Mouse (Mus musculus) embryonic facial prominence, embryonic 12.5 days (tissue): ENCODE measurements around the gene Tubgcp2. TPM values are rescaled to one million over a fixed set of nuclear protein-coding genes. Genes with fewer than 3 reads are reported as not detected.

Experiments
- ATAC-seq: fragments of 200-750 bp; cut with Nextera tagmentation; 2 replicates; pipeline ENCODE4 v1.8.0; 2017; ENCODE audit not compliant: insufficient number of reproducible peaks, insufficient read depth, low FRiP score, low TSS enrichment
- H3K27ac ChIP-seq: fragments of 300-500 bp; sonication (generic); 2 replicates; pipeline ENCODE4 v1.5.1; 2016; ENCODE audit warnings: mild to moderate bottlenecking
- H3K27me3 ChIP-seq: fragments of 300-500 bp; sonication (generic); 2 replicates; pipeline ENCODE4 v1.6.1; 2016; ENCODE audit warnings: mild to moderate bottlenecking, moderate library complexity
- H3K36me3 ChIP-seq: fragments of 300-500 bp; sonication (generic); 2 replicates; pipeline ENCODE4 v1.6.1; 2016; ENCODE audit warnings: mild to moderate bottlenecking
- H3K4me1 ChIP-seq: fragments of 300-500 bp; sonication (generic); 2 replicates; pipeline ENCODE4 v1.6.1; 2016
- H3K4me2 ChIP-seq: fragments of 300-500 bp; sonication (generic); replicated peaks from 2 replicates; pipeline ENCODE4 v1.6.1; 2016; ENCODE audit warnings: mild to moderate bottlenecking, moderate library complexity
- H3K4me3 ChIP-seq: fragments of 300-500 bp; sonication (generic); 2 replicates; pipeline ENCODE4 v1.5.1; 2016; ENCODE audit warnings: mild to moderate bottlenecking
- H3K9ac ChIP-seq: fragments of 300-500 bp; sonication (generic); 2 replicates; pipeline ENCODE4 v1.6.1; 2016; ENCODE audit warnings: mild to moderate bottlenecking, moderate library complexity
- H3K9me3 ChIP-seq: fragments of 300-500 bp; sonication (generic); 2 replicates; pipeline ENCODE4 v1.6.1; 2016; ENCODE audit warnings: mild to moderate bottlenecking, moderate library complexity
- WGBS: fragments of 180-500 bp; shearing (Covaris S2); methylation state at CpG from one replicate; pipeline ENCODE4 v1.1.7; 2016; 5-methylcytosine and 5-hydroxymethylcytosine counted together
- polyA plus RNA-seq: library from polyadenylated mRNA; unstranded; fragments of >200 nt; fragmentation: Nextera tagmentation; extraction: Ambion mirVana; gene quantifications from 2 replicates; pipeline ENCODE4 v1.2.1, GENCODE M21; 2016

Gene Tubgcp2
- polyA plus RNA-seq, 1 experiment from 2014 or later: 82.9 TPM

DNA sequence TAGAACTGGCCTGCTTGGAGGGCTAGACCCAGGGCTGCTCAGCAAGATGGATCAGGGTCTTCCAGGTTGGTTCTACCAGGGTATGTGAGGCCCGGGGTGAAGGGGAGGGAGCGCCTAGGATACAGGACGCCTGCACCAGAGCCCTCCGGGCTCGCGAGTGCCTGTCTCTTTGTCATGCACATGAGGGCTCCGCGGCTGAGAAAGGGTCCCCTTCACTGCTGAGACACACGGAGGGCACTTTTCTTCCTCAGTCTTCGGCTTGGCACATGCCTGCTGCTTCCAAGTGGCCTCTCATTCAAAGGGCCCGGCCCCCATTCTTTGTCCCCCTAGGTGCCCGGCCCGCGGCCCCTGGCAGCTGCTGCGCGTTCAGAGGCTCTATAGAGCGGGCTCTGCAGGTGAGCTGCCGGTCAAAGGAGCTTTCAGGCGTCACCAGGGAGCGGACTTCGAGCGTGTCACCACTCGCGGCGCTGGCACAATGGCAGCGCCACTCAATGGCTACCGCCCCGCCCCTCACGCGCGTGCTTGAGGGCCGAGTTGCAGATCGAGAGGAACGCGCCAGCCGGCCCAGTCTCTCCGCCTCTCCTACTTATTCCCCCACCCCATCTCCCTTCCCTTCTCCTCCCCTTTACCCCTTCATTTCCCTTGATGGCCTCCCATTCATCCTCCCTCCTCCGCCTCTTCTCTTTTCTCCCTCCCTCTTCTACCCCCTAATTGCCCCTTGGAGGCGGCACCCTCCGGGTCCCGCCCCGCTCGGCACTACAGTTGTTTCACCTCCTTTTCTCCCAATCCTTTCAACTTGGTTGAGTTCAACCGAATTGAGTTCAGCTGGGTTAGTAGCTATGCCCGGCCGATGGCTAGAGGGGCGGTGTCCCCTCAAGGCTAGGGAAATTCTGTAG, 24.7 kb upstream of the Tubgcp2 start:
- WGBS: under 1% methylated on average over 47 of the region's 47 CpGs
- H3K9me3 ChIP-seq: no peaks in the 10 kb centered on the region
- peak overlapping the region; percentile 83 for H3K4me2 ChIP-seq
- H3K4me1 ChIP-seq: no peaks in the 10 kb centered on the region
- peak overlapping the region; percentile 47; the same call in 1 of the 2 replicates for H3K9ac ChIP-seq
- no peaks in the 10 kb centered on the region for H3K36me3 ChIP-seq
- ATAC-seq: peak; percentile 48; the same call in 1 of the 2 replicates
- peak overlapping the region; percentile 39 for H3K4me3 ChIP-seq
- no peak overlapping the region for H3K27ac ChIP-seq
- peaks cover 83% of the 10 kb centered on the region for H3K27me3 ChIP-seq

DNA sequence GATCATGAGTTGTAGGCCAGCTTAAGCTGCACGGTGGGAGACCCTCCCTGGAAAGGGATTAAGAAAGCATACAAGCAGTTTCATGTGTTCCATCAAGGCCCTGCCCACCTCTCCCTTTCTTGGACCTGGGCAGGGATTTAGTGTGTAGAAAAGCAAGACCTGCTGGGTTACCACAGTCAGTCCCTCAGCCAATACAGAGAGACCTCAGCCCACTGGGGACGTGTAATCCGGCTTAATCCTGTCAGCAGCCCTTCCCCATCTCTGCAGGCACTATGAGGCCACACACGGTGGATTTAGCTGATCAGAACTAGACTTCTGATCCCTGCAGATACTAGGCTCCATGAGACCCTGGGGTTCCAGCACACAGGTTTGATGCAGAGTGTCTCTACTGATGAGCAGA, 23.1 kb upstream of the Tubgcp2 start:
- 20% methylated on average over 4 of the region's 4 CpGs for WGBS

DNA sequence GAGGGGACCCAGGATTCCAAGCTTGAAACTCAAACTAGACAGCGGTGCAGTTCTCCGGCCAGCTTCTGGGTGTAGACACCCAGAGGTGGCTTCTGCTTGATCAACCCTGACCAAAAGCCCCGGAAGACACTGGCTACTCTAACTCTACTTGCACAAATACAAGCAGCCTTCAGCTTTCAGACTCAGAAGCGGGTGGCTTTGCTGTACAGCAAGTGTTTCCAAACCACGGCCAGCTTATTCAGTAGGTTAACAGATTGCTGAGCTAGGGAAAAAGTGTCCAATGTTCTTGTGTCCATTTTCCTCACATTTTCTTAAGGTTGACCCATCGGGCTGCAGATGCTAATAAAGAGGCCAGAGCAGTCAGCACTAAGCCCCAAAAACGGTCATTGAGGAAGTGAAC, 22.1 kb upstream of the Tubgcp2 start:
- H3K27ac ChIP-seq: no peak overlapping the region
- no peaks in the 10 kb centered on the region for H3K36me3 ChIP-seq
- H3K9ac ChIP-seq: peak overlapping the region; percentile 65; the same call in 1 of the 2 replicates
- H3K4me1 ChIP-seq: no peaks in the 10 kb centered on the region
- peaks cover 80% of the 10 kb centered on the region for H3K27me3 ChIP-seq
- H3K9me3 ChIP-seq: no peaks in the 10 kb centered on the region
- peak overlapping the region; percentile 47 for H3K4me3 ChIP-seq
- WGBS: 21% methylated on average over 7 of the region's 7 CpGs
- no peak for ATAC-seq
- peak overlapping the region; percentile 93 for H3K4me2 ChIP-seq

More for the DNA sequence above, 23.1 kb upstream of the Tubgcp2 start:
- H3K36me3 ChIP-seq: no peaks in the 10 kb centered on the region
- H3K27ac ChIP-seq: no peak overlapping the region
- peaks cover 82% of the 10 kb centered on the region for H3K27me3 ChIP-seq
- H3K4me2 ChIP-seq: no peak overlapping the region
- H3K4me3 ChIP-seq: no peak overlapping the region
- no peaks in the 10 kb centered on the region for H3K9me3 ChIP-seq
- no peaks in the 10 kb centered on the region for H3K4me1 ChIP-seq
- H3K9ac ChIP-seq: no peak overlapping the region
- ATAC-seq: no peak

DNA sequence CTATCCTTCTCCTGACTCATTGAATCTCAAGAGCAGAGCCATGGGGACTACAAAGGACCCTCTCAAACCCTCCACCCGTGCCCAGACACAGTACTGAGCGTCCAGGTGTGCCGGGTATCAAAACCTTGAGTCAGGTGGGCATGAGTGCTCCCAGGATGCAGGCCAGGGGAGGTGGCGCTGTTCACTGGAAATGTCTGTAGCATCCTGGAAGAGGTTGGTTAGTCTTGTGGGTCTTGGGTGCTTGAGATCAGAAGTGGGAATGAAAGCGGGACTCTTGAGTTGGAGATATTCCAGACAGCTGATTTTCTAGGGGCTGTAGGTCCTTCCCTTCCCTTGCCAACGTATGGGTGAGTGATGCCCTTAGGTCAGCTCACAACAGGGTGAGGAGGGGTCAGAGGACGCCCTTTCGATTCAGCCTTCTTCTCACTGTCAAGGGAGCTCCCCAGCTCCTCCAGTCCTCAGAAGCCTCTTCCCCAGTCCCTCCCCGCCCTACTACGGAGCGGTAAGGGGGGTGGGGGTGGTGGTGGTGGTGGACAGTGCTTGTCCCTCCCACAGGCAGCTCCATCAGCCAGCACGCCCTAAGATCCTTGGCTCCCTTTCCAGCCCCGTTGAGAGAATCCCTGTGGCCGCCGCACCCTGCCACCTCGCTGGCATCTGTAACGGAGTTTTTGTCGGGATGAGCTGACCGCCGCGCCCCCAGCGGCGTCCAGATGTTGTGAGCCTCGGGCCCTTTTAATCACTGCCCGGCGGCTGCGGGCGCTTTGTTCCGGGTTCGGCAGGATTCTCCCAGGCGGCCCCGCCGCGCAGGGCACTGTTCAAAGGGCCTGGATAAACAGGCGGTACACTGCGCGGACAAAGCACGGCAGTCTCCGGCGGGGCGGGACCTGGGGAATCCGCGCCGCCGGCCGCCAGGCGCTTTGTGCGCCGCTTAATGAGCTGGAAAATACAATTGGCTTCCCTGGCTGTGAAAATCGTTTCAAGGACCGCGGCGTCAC, 21.2 kb upstream of the Tubgcp2 start:
- Histone ChIP-seq H3K9me3 (no peaks in the 10 kb centered on the region), H3K27me3 (peaks cover 78% of the 10 kb centered on the region), H3K9ac (peak overlapping the region; percentile 65), H3K36me3 (no peaks in the 10 kb centered on the region), H3K27ac (peak overlapping the region; percentile 60), H3K4me1 (no peaks in the 10 kb centered on the region), H3K4me2 (peak overlapping the region; percentile 93), H3K4me3 (peak overlapping the region; percentile 47)
- WGBS: 3% methylated on average over 53 of the region's 53 CpGs
- ATAC-seq: no peak

DNA sequence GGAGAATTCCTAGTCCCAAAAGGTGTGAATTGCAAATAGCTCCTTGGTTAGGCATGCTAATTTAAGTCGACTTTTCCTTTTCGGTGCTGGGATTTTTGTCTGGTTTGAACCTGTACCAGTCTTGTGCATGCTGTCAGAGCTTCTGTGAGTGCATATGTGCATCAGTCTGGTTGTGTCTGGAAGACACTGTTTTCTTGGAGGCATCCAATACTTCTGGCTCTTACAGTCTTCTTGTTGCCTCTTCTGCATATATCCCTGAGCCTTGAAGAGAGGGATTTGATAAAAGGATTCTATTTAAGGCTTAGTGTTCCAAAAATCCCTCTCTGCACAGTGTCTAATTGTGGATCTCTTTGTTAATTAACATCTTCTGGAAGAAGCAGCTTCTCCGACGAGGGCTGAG, 17.7 kb upstream of the Tubgcp2 start:
- Histone ChIP-seq H3K4me2 (no peak overlapping the region), H3K9ac (no peak overlapping the region), H3K9me3 (no peaks in the 10 kb centered on the region), H3K27me3 (peaks cover 73% of the 10 kb centered on the region), H3K4me3 (no peak overlapping the region), H3K27ac (no peak overlapping the region), H3K4me1 (peaks cover under 1% of the 10 kb centered on the region; the same call in 1 of the 2 replicates), H3K36me3 (no peaks in the 10 kb centered on the region)
- no peak for ATAC-seq
- WGBS: 80% methylated on average over 4 of the region's 4 CpGs

DNA sequence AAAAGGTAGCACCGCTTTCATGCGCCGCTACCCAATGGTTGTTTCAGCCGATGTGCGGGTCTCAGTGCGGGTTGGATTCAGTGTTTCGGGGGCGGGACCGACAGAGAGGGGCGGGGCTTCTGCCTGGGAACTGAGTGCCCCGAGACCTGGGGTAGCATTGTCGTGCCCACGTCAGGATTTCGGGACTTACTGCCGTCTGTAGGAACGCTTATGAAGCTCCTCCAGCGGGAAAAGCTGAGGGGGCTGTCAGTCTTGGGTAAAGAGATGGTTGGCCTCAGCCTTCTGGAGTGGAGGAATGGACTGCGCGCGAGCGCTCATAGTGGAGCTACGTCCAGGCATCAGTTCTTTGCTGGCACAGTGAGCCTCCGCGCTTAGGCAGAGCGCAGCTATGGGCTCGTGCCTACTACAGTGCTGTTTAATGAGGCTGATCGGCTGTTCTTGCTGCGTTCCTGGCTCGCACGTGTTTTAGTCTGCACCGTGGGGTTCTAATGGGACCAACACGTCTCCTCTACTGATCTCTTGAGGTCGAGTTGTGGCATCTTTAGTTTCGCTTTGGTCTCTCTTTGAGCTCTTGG, 12.7 kb upstream of the Tubgcp2 start:
- H3K4me1 ChIP-seq: peaks cover 17% of the 10 kb centered on the region
- peaks cover 83% of the 10 kb centered on the region for H3K27me3 ChIP-seq
- no peaks in the 10 kb centered on the region for H3K36me3 ChIP-seq
- WGBS: under 1% methylated on average over 34 of the region's 34 CpGs
- peak overlapping the region; percentile 53 for H3K4me2 ChIP-seq
- H3K27ac ChIP-seq: no peak overlapping the region
- peak overlapping the region; percentile 34 for H3K4me3 ChIP-seq
- no peak overlapping the region for H3K9ac ChIP-seq
- peak; percentile 53 for ATAC-seq
- H3K9me3 ChIP-seq: no peaks in the 10 kb centered on the region

DNA sequence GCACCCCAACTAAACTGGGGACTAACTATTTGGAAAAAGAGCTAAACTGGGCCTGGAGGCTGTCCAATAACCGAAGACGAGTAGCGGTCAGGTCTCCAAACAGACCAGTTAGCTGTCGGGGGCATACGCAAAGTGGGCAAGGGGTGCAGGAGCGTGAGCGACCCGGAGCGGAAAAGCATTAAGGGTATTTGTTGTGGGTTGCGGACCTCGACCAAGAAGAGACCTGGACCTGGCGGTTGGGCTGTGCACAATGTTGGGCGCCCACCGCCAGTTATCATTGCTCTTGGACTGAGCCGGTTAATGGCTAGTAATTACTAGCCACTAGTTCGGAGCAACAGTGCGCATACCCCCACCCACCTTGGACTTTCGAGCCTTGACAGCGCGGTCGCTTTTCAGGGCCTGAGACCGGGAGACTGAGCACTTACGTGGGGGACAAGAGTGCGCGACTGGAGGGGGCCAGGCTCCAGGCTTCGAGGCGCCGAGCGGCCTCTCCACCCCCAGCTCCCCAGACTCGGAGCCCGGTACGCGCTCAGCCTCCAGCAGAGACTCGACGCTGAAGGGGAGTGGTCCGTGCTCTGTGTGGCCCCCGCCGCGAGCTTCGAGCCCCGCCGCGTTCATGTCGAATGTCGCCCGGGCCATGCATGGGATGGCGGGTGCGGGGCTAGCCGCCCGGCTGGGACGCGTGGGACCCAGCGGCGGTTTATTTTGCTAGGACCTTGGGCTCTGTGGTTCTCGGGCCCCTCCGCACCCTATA, 12.1 kb upstream of the Tubgcp2 start, which contains the start of gene Msx3:
TSS of gene Msx3 (minus strand) at position 729 of the 754 bp plus-strand sequence.
- peak within 1 kb of the TSS; percentile 53 for H3K4me2 ChIP-seq
- H3K4me1 ChIP-seq: peaks cover 17% of the 10 kb centered on the region
- WGBS: under 1% methylated on average over 56 of the region's 56 CpGs
- no peaks in the 10 kb centered on the region for H3K9me3 ChIP-seq
- ATAC-seq: no peak
- H3K27ac ChIP-seq: no peak within 1 kb of the TSS
- peak within 1 kb of the TSS; percentile 34 for H3K4me3 ChIP-seq
- H3K36me3 ChIP-seq: no peaks in the 10 kb centered on the region
- H3K27me3 ChIP-seq: peaks cover 83% of the 10 kb centered on the region
- H3K9ac ChIP-seq: 0 out of 2 replicates have a peak within 1 kb of the TSS, but pooled peaks have one; percentile 16

DNA sequence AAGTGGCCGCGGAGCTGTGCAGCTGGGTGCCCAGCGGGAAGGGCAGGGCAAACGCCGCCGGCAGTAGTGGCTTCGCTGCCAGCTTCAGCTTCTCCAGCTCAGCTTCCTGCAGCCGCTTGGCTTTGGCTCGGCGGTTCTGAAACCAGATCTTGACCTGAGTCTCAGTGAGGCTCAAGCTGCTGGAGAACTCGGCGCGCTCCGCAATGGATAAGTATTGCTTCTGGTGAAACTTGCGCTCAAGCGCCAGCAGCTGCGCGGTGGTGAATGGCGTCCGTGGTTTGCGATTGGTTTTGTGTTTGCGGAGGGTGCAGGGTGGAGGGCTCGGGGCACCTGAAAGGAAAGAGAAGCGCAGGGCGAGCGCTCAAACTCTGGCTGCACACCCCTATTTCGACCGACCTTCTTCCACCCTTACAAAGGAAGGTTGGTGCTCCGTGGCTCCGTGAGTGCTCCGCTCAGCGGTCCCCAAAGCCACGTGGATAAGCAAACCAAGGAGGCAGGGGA, 11.4 kb upstream of the Tubgcp2 start:
- Histone ChIP-seq H3K9me3 (no peaks in the 10 kb centered on the region), H3K4me3 (peak overlapping the region; percentile 34), H3K4me2 (peak overlapping the region; percentile 53), H3K9ac (peak overlapping the region; percentile 16; the same call in 1 of the 2 replicates), H3K27ac (no peak overlapping the region), H3K4me1 (peaks cover 17% of the 10 kb centered on the region), H3K36me3 (no peaks in the 10 kb centered on the region), H3K27me3 (peaks cover 83% of the 10 kb centered on the region)
- ATAC-seq: no peak
- WGBS: 1% methylated on average over 33 of the region's 33 CpGs

DNA sequence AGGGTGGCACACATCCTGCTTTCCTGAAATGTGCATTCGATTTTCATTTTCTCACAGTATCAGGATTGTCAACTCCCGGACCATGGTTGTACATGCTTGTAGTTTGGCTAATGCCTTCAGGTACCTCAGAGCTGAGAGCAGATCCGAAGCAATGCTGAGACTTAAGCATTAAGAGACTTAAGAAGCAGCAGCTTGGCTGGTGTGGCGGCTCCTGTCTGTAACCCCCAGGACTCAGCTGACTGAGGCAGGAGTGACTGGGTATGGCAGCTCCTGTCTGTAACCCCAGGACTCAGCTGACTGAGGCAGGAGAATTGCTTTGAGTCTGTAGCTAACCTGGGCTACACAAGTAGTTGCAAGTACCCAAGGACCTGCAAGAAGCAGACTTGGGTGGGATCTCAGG, 9.1 kb upstream of the Tubgcp2 start:
- peaks cover 17% of the 10 kb centered on the region for H3K4me1 ChIP-seq

DNA sequence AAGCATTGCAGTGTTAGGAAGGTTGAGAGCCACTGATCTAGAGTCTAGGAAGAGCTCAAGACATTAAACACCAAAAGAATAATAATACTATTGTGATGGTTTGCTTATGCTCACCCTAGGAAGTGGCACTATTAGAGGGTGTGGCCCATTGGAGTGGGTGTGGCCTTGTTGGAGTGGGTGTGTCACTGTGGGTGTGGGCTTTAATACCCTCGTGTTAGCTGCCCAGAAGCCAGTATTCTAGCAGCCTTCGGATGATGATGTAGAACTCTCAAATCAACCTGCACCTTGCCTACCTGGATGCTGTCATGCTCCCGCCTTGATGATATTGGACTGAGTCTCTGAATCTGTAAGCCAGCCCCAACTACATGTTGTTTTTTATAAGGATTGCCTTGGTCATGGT, 6.3 kb upstream of the Tubgcp2 start:
- Histone ChIP-seq H3K9ac (no peak overlapping the region), H3K4me1 (peaks cover 3% of the 10 kb centered on the region), H3K27me3 (peaks cover 37% of the 10 kb centered on the region), H3K36me3 (peaks cover 14% of the 10 kb centered on the region; the same call in 1 of the 2 replicates), H3K4me2 (no peak overlapping the region), H3K27ac (no peak overlapping the region), H3K4me3 (no peak overlapping the region), H3K9me3 (no peaks in the 10 kb centered on the region)
- no peak for ATAC-seq
- WGBS: 61% methylated on average over 3 of the region's 3 CpGs

More for the DNA sequence above, 9.1 kb upstream of the Tubgcp2 start:
- Histone ChIP-seq H3K27ac (no peak overlapping the region), H3K9me3 (no peaks in the 10 kb centered on the region), H3K36me3 (peaks cover 6% of the 10 kb centered on the region; the same call in 1 of the 2 replicates), H3K4me3 (no peak overlapping the region), H3K4me2 (no peak overlapping the region), H3K27me3 (peaks cover 64% of the 10 kb centered on the region), H3K9ac (no peak overlapping the region)
- no peak for ATAC-seq
- WGBS: 78% methylated on average over 4 of the region's 4 CpGs
